Mouse (Mus musculus) cerebellum, adult (tissue): ENCODE results near the gene Strbp.
A peak's percentile ranks its signal among the peaks of the same experiment; 100 is the strongest.
"Not testable (repeated sequence)": the region's sequence is repeated elsewhere in the genome, so short reads cannot be mapped to it uniquely, and the experiment has no call there.

ENCODE experiments used
- ATAC-seq: cut with Nextera tagmentation; 2 replicates; pipeline ENCODE4 v1.9.2; 2017; ENCODE audit warnings: mild to moderate bottlenecking, moderate library complexity, mixed read lengths; ENCODE audit not compliant: insufficient number of reproducible peaks, low FRiP score, low TSS enrichment

The Strbp gene

DNA sequence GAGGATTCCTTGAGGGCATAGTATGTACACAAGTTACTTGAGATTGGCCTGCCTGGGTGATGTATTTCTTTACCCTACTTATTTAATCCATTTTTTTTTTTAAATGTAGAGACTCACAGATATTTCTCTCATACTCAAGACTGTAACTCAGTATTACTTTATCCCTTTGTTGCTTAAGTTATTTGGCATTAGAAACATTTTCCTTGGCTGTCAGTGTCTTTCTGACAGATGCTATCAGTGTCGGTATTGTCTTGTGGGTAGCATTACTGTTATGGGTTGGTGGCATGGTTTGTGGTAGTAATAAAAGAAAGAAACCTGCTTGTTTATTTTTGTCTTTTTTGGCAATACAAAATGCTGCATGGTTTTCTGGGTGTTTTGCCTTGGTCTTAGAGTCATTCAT, 172.9 kb downstream of the Strbp start:
- ATAC-seq, result no peak

- no peak for ATAC-seq
These were observed 174.3 kb downstream of the Strbp start for GRCm38 (mm10) chr2:37529397-37529796.

GRCm38 (mm10) chr2:37527587-37527986, 176.1 kb downstream of the Strbp start:
- ATAC-seq, result no peak

- no peak for ATAC-seq
These were observed 184.4 kb downstream of the Strbp start for GRCm38 (mm10) chr2:37519286-37519640.

DNA sequence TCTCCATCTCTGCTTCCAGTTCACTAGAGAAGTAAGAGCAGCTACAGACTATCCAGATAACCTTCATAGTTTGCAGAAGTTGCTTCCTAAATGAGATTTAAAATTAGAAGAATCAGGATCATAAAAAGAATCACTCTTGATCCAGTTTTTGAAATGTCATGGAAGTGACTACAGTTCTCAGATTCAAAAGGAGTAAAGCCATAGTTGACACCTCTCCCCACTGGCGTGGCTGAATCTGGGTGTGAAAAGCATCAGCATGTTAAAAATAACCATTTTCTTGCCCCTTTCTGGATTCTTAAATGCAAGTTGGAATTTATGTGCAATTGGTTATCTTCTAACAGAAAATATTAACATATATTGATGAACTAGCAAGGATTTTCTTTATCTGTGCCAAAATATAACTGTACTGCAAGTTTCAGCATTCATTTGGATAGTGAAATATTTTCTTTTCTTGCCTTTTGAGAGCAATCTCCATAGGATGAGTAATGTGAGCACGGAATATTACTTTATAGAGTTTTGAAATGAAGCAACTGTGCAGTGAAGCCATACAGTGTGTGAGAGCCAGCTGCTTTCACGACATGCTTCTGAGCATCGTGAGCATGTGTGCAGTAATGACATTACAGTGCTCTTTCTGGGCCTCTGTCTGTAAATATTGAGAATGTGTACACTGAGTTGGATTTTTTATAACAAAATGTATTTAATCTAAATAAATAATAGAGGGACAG, 184.9 kb downstream of the Strbp start:
- ATAC-seq, result no peak

GRCm38 (mm10) chr2:37516922-37517462, 186.7 kb downstream of the Strbp start:
- peak; percentile 91 for ATAC-seq

DNA sequence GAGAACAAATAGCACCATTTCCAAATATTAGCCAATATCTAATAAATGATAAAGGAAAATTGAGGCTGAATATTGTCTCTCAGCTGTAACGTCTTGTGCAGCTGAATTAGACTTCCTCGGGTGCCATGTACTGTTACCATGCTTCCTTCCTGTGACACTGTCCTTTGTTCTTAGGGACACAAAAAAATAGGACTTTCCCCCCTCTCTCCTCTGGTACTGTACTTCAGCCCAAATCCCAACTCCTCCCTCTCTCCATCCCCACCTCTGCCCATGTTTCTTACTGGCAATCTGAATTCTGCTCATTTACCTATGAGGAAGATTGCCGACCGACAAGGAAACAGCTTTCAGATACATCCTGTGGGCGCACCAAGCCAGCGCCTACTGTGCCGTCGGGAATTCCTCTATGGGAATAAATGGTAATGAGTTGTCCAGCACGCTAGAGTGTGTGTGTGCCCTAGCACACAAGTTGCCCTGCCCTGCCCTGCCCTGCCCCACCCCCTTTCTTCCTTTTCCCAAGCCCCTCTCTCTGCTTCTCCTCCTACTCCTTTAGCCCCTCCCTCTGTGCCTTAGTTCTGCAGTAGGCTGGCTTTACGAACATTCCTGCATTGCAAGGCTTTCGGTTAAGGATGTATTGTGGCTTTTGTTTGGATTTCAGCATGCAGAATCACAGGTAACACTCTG, 187.5 kb downstream of the Strbp start, which contains the start of gene Gpr21:
TSS of gene Gpr21 (plus strand) at position 303 of the 681 bp plus-strand sequence.
- no peak for ATAC-seq

DNA sequence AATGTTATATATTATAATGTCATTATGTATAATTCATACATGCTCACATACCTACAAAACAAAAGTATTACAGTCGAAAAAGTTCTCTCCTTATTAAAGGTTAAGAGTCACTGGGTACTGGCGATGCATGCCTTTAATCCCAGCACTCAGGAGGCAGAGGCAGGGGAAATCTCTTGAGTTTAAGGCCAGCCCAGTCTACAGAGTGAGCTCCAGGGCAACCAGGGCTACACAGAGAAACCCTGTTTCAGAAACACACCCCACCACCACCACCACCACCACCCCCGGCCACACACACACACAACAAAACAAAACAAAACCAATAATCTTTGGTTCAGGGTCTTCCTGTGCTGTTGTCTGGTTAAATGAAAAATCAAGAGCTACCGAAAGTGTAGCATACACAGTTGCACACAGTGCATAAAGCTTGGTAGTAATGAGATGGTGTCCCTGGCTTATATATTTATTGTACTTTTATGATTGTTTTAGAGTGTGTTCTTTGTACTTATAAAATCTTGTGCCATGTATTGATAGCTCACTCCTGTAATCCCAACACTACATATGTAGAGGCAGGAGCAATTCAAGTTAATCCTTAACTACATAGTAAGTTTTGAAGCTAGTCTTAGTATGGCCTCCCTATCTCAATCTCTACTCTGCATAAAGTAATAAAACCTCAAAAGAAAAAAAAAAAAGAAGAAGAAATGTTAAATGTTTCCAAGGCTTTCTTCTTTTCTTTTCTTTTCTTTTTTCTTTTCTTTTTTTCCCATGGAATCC, 192.3 kb downstream of the Strbp start:
- ATAC-seq, result no peak

DNA sequence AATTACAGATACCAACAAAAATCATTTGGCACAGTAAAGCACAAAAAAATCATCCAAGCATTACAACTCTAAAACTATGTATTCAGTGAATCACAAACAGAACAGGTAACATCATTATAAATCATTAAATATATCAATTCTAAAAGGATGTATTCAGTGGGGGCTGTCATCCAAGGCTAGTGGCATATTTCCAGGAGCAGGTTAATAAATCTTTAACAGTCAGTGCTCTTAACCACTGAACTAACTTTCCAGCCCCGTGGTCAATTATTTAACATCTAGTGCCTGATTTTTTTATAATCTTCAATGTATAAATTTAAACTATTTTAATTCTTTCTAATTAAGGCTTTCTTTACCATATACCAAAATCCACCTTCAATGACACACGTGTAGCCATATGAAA, 197.8 kb downstream of the Strbp start:
- ATAC-seq, result not testable (repeated sequence)

- ATAC-seq, result no peak
These were observed 206.3 kb downstream of the Strbp start for GRCm38 (mm10) chr2:37497321-37497720.

- no peak for ATAC-seq
These were observed 214.7 kb downstream of the Strbp start for GRCm38 (mm10) chr2:37488956-37489355.

GRCm38 (mm10) chr2:37486408-37486807, 217.3 kb downstream of the Strbp start:
- ATAC-seq, result no peak

DNA sequence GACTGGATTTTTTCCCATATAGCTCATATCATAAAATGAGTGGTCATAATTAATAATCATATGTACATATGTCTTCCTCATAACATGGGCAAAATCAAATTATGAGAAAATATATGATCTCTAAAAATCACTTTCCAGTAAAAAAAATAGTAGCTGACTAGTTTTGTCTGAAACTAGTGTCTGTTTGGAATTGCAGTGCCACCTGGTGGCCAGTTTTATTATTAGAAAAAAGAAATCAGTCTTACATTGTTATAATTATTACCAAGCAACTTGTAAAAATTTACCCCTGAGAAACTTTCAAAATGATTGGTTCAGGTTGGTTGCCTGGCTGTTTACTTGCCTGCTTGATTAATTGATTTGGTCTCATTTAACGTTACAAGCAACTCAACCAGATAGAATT, 218.3 kb downstream of the Strbp start:
- no peak for ATAC-seq

DNA sequence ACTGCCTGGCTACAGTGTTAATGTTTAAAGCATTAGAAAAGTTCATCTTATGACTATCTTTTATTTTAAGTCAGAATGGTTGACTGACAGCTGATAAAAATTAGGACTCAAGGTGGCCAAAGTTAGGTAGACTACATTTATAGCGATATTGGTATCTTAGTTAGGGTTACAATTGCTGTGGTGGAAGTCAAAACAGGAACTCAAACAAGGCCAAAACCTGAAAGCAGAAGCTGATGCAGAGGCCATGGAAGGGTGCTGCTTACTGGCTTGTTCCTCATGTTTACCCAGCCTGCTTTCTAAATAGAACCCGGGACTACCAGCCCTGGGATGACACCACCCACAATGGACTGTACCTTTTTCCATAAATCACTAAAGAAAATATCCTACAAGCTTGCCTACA, 219.5 kb downstream of the Strbp start:
- ATAC-seq, result no peak

DNA sequence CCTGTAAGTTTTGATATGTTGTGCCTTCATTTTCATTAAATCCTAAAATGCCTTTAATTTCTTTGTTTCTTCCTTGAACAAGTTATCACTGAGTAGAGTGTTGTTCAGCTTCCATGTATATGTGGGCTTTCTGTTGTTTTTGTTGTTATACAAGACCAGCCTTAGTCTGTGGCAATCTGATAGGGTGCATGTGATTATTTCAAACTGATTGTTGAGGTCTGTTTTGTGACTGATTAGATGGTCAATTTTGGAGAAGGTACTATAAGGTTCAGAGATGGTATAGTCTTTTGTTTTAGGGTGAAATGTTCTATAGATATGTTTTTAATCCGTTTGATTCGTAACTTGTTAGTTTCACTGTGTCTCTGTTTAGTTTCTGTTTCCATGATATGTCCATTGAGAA, 223.6 kb downstream of the Strbp start:
- ATAC-seq, result no peak

DNA sequence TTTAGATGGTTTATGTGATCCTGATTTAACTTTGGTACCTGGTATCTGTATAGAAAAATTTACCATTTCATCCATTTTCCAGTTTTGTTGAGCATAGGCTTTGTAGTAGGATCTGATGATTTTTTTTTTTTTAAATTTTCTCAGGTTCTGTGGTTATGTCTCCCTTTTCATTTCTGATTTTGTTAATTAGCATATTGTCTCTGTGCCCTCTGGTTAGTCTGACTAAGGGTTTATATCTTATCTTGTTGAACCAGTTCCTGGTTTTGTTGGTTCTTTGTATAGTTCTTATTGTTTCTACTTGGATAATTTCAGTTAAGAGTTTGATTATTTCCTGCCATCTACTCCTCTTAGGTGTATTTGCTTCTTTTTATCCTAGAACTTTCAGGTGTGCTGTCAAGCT, 224.1 kb downstream of the Strbp start:
- ATAC-seq, result no peak

- ATAC-seq, result no peak
These were observed 237.4 kb downstream of the Strbp start for GRCm38 (mm10) chr2:37466266-37466665.

DNA sequence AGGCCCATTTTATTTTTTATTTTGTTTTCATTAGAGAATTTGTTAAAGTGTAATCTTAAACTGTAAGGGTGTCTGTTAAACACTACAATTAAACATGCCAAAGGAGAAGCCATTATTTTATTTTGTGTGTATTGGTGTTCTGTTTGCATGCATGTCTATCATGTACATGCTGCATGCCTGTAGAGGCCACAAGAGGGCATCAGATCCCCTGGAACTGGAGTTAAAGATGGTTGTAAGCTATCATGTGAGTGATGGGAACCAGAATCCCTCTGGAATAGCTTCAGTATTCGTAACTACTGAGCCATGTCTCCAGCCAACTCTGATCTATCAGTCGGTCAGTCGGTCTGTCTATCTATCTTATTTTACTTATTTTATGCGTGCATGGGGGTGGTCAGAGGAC, 243.0 kb downstream of the Strbp start:
- ATAC-seq, result no peak

DNA sequence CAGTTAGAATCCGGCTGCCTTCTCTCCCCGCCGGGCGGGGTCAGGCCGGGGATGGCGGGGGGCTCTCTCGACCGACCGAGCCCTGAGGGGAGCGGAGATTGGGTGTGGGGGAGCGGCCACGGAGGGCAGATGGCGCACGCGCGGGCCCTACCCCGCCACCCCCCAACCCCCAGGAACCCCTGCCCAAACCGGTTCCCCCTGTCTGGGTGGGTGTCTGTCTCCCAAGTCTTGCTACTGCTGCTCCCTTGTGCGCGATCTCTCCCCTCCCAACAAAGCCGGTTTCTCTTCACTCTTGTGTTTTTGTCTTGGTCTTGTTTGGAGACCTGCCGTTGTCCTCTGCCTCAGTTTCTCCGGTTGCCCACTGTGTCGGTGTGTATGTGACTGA, 251.3 kb downstream of the Strbp start:
- no peak; the same call in none of the 2 replicates for ATAC-seq

DNA sequence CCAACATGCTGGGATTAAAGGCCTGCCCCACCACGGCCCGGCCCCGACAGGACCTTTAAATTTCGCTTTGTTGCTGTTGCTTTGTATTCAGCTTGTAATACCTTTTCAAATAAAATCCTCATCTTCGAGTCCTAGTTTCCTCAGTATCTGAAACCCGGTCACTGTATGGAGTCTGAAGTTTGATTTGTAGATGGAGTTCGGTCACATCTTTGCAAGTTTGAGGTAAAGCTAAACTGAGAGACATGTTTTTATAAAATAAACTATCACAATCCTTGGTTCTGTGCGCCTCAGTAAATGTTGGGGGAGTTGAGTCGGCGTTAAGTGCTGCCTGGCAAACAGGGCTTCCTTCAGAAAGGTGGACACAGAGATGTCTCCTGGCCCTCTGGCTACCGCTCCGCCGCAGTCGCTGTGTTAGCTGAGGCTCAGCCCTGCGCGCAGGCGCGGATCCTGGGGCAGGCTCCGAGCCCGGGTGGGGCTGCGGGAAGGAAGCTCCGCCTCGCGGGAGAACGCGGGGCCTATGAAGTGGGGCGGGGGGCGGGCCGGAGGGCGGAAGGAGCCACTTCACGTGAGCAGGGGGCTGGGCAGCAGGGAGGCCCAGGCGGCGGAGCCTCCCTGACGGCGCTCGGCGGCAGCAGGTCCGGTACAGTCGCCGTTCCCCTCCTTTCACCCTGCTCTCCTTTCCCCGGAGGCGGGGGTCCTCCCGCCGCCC, 251.8 kb downstream of the Strbp start:
- ATAC-seq, result peak; percentile 97
